Mouse (Mus musculus) skeletal muscle tissue, adult 2 months (tissue): ENCODE results near the gene Slc27a1.

ENCODE experiments used
- DNase-seq: peaks from one replicate; pipeline ENCODE4 v3.0.0-alpha.2; 2012; ENCODE audit warnings: low read depth, low spot score

Gene Slc27a1

GRCm38 (mm10) chr8:71613418-71613817, 44.7 kb downstream of the Slc27a1 start:
- no peak for DNase-seq

GRCm38 (mm10) chr8:71619786-71620185, 51.1 kb downstream of the Slc27a1 start:
- DNase-seq, result peak; percentile 82

DNA sequence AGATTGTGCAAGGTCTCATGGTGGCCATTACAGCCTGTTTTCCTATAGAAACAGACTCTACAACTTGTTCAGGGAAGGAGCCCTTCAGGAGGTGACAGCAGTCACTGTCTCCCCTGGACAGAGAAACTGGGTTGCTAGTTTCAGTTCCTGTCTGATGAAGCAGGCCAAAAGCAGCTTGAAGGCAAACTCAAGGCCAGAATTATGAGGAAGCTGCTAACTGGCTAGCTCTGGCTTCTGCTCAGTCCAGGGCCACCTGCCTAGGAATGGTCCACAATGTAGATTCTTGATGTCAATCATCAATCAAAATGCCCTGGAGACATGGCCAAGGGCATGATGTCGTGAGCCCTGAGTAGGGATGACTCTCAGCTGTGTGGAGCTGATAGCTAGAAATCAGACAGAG, 56.4 kb downstream of the Slc27a1 start:
- no peak for DNase-seq

GRCm38 (mm10) chr8:71626753-71627152, 58.1 kb downstream of the Slc27a1 start:
- no peak for DNase-seq

- no peak for DNase-seq
Observed at GRCm38 (mm10) chr8:71627265-71628099, 58.8 kb downstream of the Slc27a1 start.

DNA sequence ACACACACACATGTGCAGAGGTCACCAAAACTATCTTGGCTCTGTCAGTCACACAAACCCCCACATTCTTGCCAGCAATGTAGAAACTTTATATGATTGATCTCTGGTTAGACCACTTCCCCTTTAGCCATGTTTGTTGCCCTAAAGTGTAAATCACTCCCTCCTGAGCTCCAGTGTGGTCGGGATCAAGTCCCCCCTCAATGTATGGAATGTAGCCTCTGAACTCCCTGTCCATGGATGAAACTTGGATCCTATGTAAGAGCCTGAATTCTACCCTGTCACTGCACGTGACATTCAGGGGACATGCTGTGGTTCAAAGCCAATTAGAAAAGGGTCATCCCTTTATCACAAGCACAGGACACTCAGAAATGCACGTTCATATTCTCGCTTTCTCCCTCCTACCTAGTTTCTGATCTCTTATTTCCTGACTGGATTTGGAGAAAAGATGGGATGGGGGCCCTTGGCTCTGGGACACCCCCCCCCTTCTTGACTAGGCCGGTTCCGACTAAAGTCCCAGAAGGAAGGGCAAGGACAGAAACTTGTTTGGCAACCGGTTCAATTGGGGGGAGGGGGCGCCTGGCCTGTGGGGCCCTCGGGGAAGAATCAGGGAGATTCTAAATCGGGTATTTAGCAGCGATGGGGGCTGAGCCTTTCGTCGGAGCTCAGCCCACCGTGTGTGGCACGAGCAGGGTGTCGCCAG, 59.9 kb downstream of the Slc27a1 start:
- DNase-seq, result no peak

DNA sequence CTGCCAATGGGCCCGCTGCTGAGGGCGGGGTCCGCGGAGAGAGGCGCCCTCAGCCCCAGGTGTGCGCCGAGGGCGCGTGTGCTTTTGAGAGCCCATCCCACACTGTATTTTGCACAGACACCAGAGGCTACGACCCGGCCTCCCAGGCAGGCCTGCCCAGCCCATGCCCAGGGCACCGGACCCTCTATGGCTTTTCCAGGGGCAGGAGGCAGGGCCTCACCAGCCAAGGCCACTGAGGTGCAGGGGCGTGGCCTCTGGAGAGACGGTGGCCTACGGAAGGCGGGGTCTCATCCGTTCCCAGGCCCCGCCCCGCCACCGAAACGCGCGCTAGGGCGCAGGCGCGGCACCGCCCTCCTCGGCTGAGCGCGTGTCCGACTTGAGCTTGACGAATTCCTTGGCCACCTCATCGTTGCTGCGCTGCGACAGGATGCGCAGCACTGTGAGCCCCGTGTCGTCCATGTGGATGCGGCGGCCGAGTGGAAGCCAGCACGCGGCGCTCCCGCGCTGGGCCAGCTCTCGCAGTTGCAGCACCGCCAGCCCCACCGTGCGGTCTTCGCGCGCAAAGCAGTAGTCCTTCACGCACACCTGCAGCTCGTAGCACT, 60.5 kb downstream of the Slc27a1 start:
- DNase-seq, result peak; percentile 88

GRCm38 (mm10) chr8:71629781-71630212, 61.1 kb downstream of the Slc27a1 start:
- no peak for DNase-seq

DNA sequence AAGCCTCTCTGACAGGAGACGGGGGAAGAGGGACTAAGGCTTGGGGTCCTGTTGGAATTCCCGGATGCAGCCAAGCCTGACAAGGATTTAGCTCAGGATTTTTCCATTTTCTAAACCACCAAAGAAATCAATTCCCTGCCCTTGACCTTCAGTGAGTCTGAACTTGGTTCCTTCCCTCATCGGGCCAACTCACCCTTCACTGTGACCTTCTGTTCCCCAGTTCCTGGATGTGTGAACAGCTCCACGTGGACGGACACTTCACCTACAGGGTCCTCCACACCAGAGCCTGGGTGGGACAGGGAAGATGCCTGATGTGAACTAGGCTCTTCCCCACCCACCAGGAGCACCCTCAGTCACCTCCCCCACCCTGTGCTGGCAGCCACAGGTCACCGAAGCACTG, 62.1 kb downstream of the Slc27a1 start:
- no peak for DNase-seq

GRCm38 (mm10) chr8:71631897-71632296, 63.2 kb downstream of the Slc27a1 start:
- no peak for DNase-seq

- peak; percentile 44 for DNase-seq
Observed at GRCm38 (mm10) chr8:71633164-71633563, 64.5 kb downstream of the Slc27a1 start.

DNA sequence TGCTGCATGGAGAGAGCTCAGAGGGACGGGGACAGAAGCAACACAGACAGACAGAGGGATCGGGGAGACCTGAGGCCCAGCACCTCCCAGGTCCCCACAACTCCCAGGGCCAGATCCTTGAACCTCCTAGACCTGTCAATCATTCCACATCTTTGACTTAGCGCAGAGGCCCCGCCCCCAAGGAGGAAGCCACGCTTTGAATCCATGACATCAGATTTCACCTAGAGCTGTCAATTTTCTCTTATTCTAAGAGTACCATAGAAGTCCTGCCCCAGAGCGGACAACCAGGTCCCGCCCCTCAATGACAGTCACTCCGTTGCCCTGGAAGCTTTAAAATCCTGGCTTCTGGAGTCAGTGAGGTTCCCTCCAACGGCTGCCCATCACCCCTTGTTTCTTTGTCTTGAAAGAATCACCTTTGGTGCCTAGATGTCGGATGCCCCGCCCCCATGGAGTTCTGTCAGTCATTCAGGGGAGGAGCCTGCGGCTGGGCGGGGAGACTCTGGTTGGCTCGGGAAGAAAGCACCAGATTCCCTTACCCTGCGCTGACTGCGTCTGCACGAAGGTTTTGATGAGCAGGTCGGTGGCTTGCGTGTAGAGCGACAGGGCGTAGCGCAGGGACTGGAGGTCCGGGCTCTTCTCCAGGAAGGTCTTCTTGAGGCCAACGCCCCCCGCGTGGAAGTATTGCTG, 65.4 kb downstream of the Slc27a1 start:
- no peak for DNase-seq
